Mouse (Mus musculus) hindbrain, embryonic 16.5 days (tissue): ENCODE data around the gene Gm10722. TPM values are rescaled to one million over a fixed set of nuclear protein-coding genes. Genes with fewer than 3 reads are reported as not detected.
"Not testable (repeated sequence)": the region's sequence is repeated elsewhere in the genome, so short reads cannot be mapped to it uniquely, and the experiment has no call there.

Experiments
- ATAC-seq: fragments of 200-750 bp; cut with Nextera tagmentation; 2 replicates; pipeline ENCODE4 v1.8.0; 2017; ENCODE audit warnings: moderate TSS enrichment, moderate library complexity
- H3K27ac ChIP-seq: fragments of 300-500 bp; sonication (generic); 2 replicates; pipeline ENCODE4 v1.5.1; 2014; ENCODE audit warnings: low read depth, mild to moderate bottlenecking, control low read depth, low read length, moderate library complexity
- H3K27me3 ChIP-seq: fragments of 300-500 bp; sonication (generic); replicated peaks from 2 replicates; pipeline ENCODE4 v1.6.1; 2014; ENCODE audit warnings: low read length; ENCODE audit not compliant: control insufficient read depth, insufficient read depth
- H3K36me3 ChIP-seq: fragments of 300-500 bp; sonication (generic); 2 replicates; pipeline ENCODE4 v1.6.1; 2014; ENCODE audit warnings: mild to moderate bottlenecking, low read length, moderate library complexity, mixed read lengths; ENCODE audit not compliant: control insufficient read depth, insufficient read depth
- H3K4me1 ChIP-seq: fragments of 300-500 bp; sonication (generic); 2 replicates; pipeline ENCODE4 v1.6.1; 2014; ENCODE audit warnings: low read depth, low read length; ENCODE audit not compliant: control insufficient read depth, insufficient read depth
- H3K4me2 ChIP-seq: fragments of 300-500 bp; sonication (generic); 2 replicates; pipeline ENCODE4 v1.6.1; 2014; ENCODE audit warnings: mild to moderate bottlenecking, low read length, control low read depth, moderate library complexity
- H3K4me3 ChIP-seq: fragments of 300-500 bp; sonication (generic); 2 replicates; pipeline ENCODE4 v1.5.1; 2014; ENCODE audit warnings: mild to moderate bottlenecking, low read length, control low read depth, moderate library complexity
- H3K9ac ChIP-seq: fragments of 300-500 bp; sonication (generic); 2 replicates; pipeline ENCODE4 v1.6.1; 2014; ENCODE audit warnings: low read depth, mild to moderate bottlenecking, control low read depth, low read length, moderate library complexity
- H3K9me3 ChIP-seq: fragments of 300-500 bp; sonication (generic); 2 replicates; pipeline ENCODE4 v1.6.1; 2014; ENCODE audit warnings: mild to moderate bottlenecking, low read length, moderate library complexity; ENCODE audit not compliant: control insufficient read depth
- WGBS: fragments of 180-500 bp; shearing (Covaris S2); extraction: QIAGEN DNeasy Blood & Tissue Kit; methylation state at CpG from one replicate; pipeline ENCODE4 v1.1.7; 2014; 5-methylcytosine and 5-hydroxymethylcytosine counted together
- polyA plus RNA-seq: library from polyadenylated mRNA; unstranded; fragments of >200 nt; fragmentation: Nextera tagmentation; extraction: Ambion mirVana; gene quantifications from 2 replicates; pipeline ENCODE4 v1.2.1, GENCODE M21; 2015

Gene Gm10722
- polyA plus RNA-seq, 1 experiment from 2014 or later: not detected

- not testable (repeated sequence) for H3K27me3 ChIP-seq, H3K36me3 ChIP-seq, H3K9me3 ChIP-seq, H3K27ac ChIP-seq, H3K4me3 ChIP-seq, H3K4me2 ChIP-seq, H3K4me1 ChIP-seq, H3K9ac ChIP-seq
- peak; percentile 66; the same call in 1 of the 2 replicates for ATAC-seq
- WGBS: no CpG with 5 or more reads among the region's 11 CpGs
Measured at GRCm38 (mm10) chr9:3012733-3013279, 12.1 kb downstream of the Gm10722 start, which contains the start of gene Gm10721. Gene Gm10721 (plus strand): TSS chr9:3013140.

DNA sequence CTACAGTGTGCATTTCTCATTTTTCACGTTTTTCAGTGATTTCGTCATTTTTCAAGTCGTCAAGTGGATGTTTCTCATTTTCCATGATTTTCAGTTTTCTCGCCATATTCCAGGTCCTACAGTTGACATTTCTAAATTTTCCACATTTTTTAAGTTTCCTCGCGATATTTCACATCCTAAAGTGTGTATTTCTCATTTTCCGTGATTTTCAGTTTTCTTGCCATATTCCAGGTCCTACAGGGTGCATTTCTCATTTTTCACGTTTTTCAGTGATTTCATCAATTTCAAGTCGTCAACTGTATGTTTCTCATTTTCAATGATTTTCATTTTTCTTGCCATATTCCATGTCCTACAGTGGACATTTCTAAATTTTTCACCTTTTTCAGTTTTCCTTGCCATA, 14.6 kb downstream of the Gm10722 start, which contains the start of gene Gm10720:
TSS of gene Gm10720 (plus strand) at position 301 of the 400 bp plus-strand sequence.
- 58% methylated on average over 4 of the region's 9 CpGs for WGBS
- H3K4me2 ChIP-seq, ATAC-seq, H3K9me3 ChIP-seq, H3K27ac ChIP-seq, H3K9ac ChIP-seq, H3K4me3 ChIP-seq, H3K27me3 ChIP-seq, H3K4me1 ChIP-seq, H3K36me3 ChIP-seq: not testable (repeated sequence)

- ATAC-seq, H3K36me3 ChIP-seq, H3K4me3 ChIP-seq, H3K4me1 ChIP-seq, H3K9ac ChIP-seq, H3K9me3 ChIP-seq, H3K27ac ChIP-seq, H3K27me3 ChIP-seq, H3K4me2 ChIP-seq: not testable (repeated sequence)
- WGBS: 73% methylated on average over 4 of the region's 6 CpGs
Measured at GRCm38 (mm10) chr9:3015896-3016295, 15.2 kb downstream of the Gm10722 start.

DNA sequence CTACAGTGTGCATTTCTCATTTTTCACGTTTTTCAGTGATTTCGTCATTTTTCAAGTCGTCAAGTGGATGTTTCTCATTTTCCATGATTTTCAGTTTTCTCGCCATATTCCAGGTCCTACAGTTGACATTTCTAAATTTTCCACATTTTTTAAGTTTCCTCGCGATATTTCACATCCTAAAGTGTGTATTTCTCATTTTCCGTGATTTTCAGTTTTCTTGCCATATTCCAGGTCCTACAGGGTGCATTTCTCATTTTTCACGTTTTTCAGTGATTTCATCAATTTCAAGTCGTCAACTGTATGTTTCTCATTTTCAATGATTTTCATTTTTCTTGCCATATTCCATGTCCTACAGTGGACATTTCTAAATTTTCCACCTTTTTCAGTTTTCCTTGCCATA, 16.4 kb downstream of the Gm10722 start, which contains the start of gene Gm10719:
TSS of gene Gm10719 (plus strand) at position 301 of the 400 bp plus-strand sequence.
- H3K4me2 ChIP-seq, H3K27ac ChIP-seq, H3K27me3 ChIP-seq, H3K4me1 ChIP-seq, H3K9ac ChIP-seq, H3K4me3 ChIP-seq, ATAC-seq, H3K9me3 ChIP-seq, H3K36me3 ChIP-seq: not testable (repeated sequence)
- no CpG with 5 or more reads among the region's 9 CpGs for WGBS

- H3K4me3 ChIP-seq: not testable (repeated sequence)
Measured at GRCm38 (mm10) chr9:3018944-3019343, 18.2 kb downstream of the Gm10722 start.

DNA sequence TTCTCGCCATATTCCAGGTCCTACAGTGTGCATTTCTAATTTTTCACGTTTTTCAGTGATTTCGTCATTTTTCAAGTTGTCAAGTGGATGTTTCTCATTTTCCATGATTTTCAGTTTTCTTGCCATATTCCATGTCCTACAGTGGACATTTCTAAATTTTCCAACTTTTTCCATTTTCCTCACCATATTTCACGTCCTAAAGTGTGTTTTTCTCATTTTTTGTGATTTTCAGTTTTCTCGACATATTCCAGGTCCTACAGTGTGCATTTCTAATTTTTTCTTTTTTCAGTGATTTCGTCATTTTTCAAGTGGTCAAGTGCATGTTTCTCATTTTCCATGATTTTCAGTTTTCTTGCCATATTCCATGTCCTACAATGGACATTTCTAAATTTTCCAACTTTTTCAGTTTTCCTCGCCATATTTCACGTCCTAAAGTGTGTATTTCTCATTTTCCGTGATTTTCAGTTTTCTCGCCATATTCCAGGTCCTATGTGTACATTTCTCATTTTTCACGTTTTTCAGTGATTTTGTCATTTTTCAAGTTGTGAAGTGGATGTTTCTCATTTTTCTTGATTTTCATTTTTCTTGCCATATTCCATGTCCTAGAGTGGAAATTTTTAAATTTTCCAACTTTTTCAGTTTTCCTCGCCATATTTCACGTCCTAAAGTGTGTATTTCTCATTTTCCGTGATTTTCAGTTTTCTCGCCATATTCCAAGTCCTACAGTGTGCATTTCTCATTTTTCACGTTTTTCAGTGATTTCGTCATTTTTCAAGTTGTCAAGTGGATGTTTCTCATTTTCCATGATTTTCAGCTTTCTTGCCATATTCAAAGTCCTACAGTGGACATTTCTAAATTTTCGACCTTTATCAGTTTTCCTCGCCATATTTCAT, 19.4 kb downstream of the Gm10722 start:
- H3K4me1 ChIP-seq, H3K36me3 ChIP-seq, H3K4me2 ChIP-seq, H3K27ac ChIP-seq, H3K4me3 ChIP-seq, H3K9me3 ChIP-seq, H3K27me3 ChIP-seq, H3K9ac ChIP-seq: not testable (repeated sequence)
- ATAC-seq: peak; percentile 69; the same call in 1 of the 2 replicates
- 82% methylated on average over 11 of the region's 19 CpGs for WGBS

More at GRCm38 (mm10) chr9:3018944-3019343, 18.2 kb downstream of the Gm10722 start:
- not testable (repeated sequence) for H3K9me3 ChIP-seq, H3K4me2 ChIP-seq, H3K27me3 ChIP-seq, H3K9ac ChIP-seq, H3K36me3 ChIP-seq, ATAC-seq, H3K4me1 ChIP-seq, H3K27ac ChIP-seq
- 62% methylated on average over 9 of the region's 9 CpGs for WGBS

DNA sequence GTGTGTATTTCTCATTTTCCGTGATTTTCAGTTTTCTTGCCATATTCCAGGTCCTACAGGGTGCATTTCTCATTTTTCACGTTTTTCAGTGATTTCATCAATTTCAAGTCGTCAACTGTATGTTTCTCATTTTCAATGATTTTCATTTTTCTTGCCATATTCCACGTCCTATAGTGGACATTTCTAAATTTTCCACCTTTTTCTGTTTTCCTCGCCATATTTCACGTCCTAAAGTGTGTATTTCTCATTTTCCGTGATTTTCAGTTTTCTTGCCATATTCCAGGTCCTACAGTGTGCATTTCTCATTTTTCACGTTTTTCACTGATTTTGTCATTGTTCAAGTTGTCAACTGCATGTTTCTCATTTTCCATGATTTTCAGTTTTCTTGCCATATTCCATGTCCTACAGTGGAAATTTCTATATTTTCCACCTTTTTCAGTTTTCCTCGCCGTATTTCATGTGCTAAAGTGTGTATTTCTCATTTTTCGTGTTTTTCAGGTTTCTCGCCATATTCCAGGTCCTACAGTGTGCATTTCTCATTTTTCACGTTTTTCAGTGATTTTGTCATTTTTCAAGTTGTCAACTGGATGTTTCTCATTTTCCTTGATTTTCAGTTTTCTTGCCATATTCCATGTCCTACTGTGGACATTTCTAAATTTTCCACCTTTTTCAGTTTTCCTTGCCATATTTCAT, 21.7 kb downstream of the Gm10722 start:
- H3K36me3 ChIP-seq, H3K27me3 ChIP-seq, H3K9me3 ChIP-seq, ATAC-seq, H3K27ac ChIP-seq, H3K4me1 ChIP-seq, H3K9ac ChIP-seq, H3K4me3 ChIP-seq, H3K4me2 ChIP-seq: not testable (repeated sequence)
- 75% methylated on average over 9 of the region's 13 CpGs for WGBS

DNA sequence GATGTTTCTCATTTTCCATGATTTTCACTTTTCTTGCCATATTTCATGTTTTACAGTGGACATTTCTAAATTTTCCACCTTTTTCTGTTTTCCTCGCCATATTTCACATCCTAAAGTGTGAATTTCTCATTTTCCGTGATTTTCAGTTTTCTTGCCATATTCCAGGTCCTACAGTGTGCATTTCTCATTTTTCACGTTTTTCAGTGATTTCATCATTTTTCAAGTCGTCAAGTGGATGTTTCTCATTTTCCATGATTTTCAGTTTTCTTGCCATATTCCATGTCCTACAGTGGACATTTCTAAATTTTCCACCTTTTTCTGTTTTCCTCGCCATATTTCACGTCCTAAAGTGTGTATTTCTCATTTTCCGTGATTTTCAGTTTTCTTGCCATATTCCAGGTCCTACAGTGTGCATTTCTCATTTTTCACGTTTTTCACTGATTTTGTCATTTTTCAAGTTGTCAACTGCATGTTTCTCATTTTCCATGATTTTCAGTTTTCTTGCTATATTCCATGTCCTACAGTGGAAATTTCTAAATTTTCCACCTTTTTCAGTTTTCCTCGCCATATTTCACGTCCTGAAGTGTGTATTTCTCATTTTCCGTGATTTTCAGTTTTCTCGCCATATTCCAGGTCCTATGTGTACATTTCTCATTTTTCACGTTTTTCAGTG, 22.7 kb downstream of the Gm10722 start, which contains the start of gene Gm10718:
TSS of gene Gm10718 (plus strand) at position 236 of the 673 bp plus-strand sequence.
- not testable (repeated sequence) for ATAC-seq

More for the DNA sequence above, 22.7 kb downstream of the Gm10722 start, which contains the start of gene Gm10718:
- not testable (repeated sequence) for H3K27ac ChIP-seq, H3K27me3 ChIP-seq, H3K4me2 ChIP-seq, H3K4me3 ChIP-seq, H3K9ac ChIP-seq, H3K9me3 ChIP-seq, H3K36me3 ChIP-seq, H3K4me1 ChIP-seq
- 70% methylated on average over 9 of the region's 13 CpGs for WGBS
